Mouse (Mus musculus) embryonic facial prominence, embryonic 10.5 days (tissue): ENCODE measurements at regions not wholly inside any gene's neighbourhood (a gene's known extent, or its start where the extent isn't known, plus 50 kb on each side); places are given as distances from the start of the nearest gene placed in this dataset.

ENCODE experiments used
- DNase-seq: peaks from one replicate; pipeline ENCODE4 v3.0.0-alpha.2; 2017; ENCODE audit warnings: low spot score
- H3K27ac ChIP-seq: fragments of 300-500 bp; sonication (generic); replicated peaks from 2 replicates; pipeline ENCODE4 v1.5.1; 2016; ENCODE audit warnings: mild to moderate bottlenecking
- H3K27me3 ChIP-seq: fragments of 300-500 bp; sonication (generic); replicated peaks from 2 replicates; pipeline ENCODE4 v1.6.1; 2016; ENCODE audit warnings: low read depth, mild to moderate bottlenecking; ENCODE audit not compliant: poor library complexity, severe bottlenecking
- H3K36me3 ChIP-seq: fragments of 300-500 bp; sonication (generic); replicated peaks from 2 replicates; pipeline ENCODE4 v1.6.1; 2016; ENCODE audit warnings: mild to moderate bottlenecking, moderate library complexity
- H3K4me1 ChIP-seq: fragments of 300-500 bp; sonication (generic); 2 replicates; pipeline ENCODE4 v1.6.1; 2016
- H3K4me3 ChIP-seq: fragments of 300-500 bp; sonication (generic); 2 replicates; pipeline ENCODE4 v1.5.1; 2016; ENCODE audit warnings: mild to moderate bottlenecking, moderate library complexity
- H3K9me3 ChIP-seq: fragments of 300-500 bp; sonication (generic); 2 replicates; pipeline ENCODE4 v1.6.1; 2016; ENCODE audit warnings: mild to moderate bottlenecking
- WGBS: fragments of 180-500 bp; shearing (Covaris S2); methylation state at CpG from one replicate; pipeline ENCODE4 v1.1.7; 2016; 5-methylcytosine and 5-hydroxymethylcytosine counted together

DNA sequence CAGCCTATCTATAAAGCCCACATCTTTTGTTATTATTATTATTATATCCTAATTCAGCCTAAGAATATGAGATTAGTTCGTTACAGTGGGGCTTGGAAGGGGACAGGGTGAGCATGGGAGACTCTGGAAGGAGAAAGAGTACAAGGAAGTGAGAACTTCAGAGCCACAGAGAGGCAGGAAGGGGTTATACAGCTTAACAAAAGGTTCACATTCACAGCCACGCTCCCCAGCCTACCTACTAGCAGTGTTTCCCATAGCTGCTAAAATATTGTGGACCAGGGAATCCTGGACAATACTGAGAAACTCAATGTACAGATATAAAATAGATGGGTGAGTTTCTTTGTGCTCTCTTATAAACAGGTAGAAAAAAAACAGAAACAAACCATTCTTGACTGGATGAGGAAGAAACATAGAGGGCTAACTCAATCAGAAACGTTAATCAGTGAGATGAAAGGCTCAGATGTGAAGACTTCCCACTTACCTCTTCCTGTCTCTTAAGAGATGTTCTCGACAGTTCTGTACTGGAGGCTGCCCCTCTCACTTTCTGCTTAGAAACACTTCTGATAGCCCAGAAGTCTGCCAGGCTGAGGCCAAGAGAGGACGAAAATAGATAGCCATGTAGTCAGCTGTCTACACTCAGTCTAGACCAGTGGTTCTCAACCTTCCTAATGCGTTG lies 61.7 kb upstream of the Kcna3 start:
- Histone ChIP-seq H3K4me3 (no peak overlapping the region), H3K27me3 (no peaks in the 10 kb centered on the region), H3K27ac (no peak overlapping the region), H3K36me3 (no peaks in the 10 kb centered on the region), H3K4me1 (no peaks in the 10 kb centered on the region), H3K9me3 (no peaks in the 10 kb centered on the region)
- DNase-seq = no peak
- 79% methylated on average over 6 of the region's 6 CpGs for WGBS

GRCm38 (mm10) chr3:106978728-106979127 lies 57.2 kb upstream of the Kcna3 start:
- 75% methylated on average over 6 of the region's 6 CpGs for WGBS
- Histone ChIP-seq H3K36me3 (no peaks in the 10 kb centered on the region), H3K27me3 (no peaks in the 10 kb centered on the region), H3K4me3 (no peak overlapping the region), H3K9me3 (no peaks in the 10 kb centered on the region), H3K4me1 (no peaks in the 10 kb centered on the region), H3K27ac (no peak overlapping the region)
- no peak for DNase-seq

DNA sequence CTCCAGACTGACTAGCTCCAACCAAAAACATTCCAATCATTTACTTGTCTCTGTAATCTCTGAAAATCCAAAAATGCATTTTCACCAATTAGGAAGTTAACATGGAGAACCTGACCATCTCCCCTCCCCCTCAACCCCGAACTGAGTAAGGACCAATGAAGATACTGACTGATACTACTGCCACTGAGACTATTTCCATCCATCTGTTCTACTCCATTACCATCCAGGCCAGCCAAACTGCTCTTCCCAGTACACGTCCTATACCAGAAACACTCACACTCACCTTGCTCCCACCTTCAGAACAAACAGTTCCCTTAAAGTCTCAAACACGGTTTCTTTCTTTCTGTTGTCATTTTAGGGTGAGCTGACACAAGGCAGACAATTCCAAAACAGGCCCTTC lies 55.1 kb upstream of the Kcna3 start:
- no peaks in the 10 kb centered on the region for H3K4me1 ChIP-seq
- H3K9me3 ChIP-seq = no peaks in the 10 kb centered on the region
- 66% methylated on average over 3 of the region's 3 CpGs for WGBS
- H3K36me3 ChIP-seq = no peaks in the 10 kb centered on the region
- H3K27ac ChIP-seq = no peak overlapping the region
- H3K4me3 ChIP-seq = no peak overlapping the region
- DNase-seq = no peak
- H3K27me3 ChIP-seq = no peaks in the 10 kb centered on the region

- Histone ChIP-seq H3K27ac (no peak overlapping the region), H3K4me1 (no peaks in the 10 kb centered on the region), H3K27me3 (no peaks in the 10 kb centered on the region), H3K9me3 (no peaks in the 10 kb centered on the region), H3K36me3 (no peaks in the 10 kb centered on the region), H3K4me3 (no peak overlapping the region)
- WGBS = 70% methylated on average over 3 of the region's 3 CpGs
- no peak for DNase-seq
Measured at GRCm38 (mm10) chr3:106981323-106981722, 54.6 kb upstream of the Kcna3 start.

GRCm38 (mm10) chr3:106984231-106984630 lies 51.7 kb upstream of the Kcna3 start:
- Histone ChIP-seq H3K4me1 (no peaks in the 10 kb centered on the region), H3K27ac (no peak overlapping the region), H3K4me3 (no peak overlapping the region), H3K36me3 (no peaks in the 10 kb centered on the region), H3K9me3 (no peaks in the 10 kb centered on the region), H3K27me3 (no peaks in the 10 kb centered on the region)
- DNase-seq = no peak
- 69% methylated on average over 4 of the region's 4 CpGs for WGBS
